Mouse (Mus musculus) embryonic facial prominence, embryonic 11.5 days (tissue): ENCODE measurements around the gene Asb4. TPM values are rescaled to one million over a fixed set of nuclear protein-coding genes. Genes with fewer than 3 reads are reported as not detected.
A peak's percentile ranks its signal among the peaks of the same experiment; 100 is the strongest.
"Not testable (repeated sequence)": the region's sequence is repeated elsewhere in the genome, so short reads cannot be mapped to it uniquely, and the experiment has no call there.

Experiments
- ATAC-seq: fragments of 200-750 bp; cut with Nextera tagmentation; replicated peaks from 2 replicates; pipeline ENCODE4 v1.8.0; 2017; ENCODE audit warnings: low read depth; ENCODE audit not compliant: insufficient number of reproducible peaks, low FRiP score, low TSS enrichment
- DNase-seq: peaks from one replicate; pipeline ENCODE4 v3.0.0-alpha.2; 2015; ENCODE audit warnings: low spot score
- H3K27ac ChIP-seq: fragments of 300-500 bp; sonication (generic); replicated peaks from 2 replicates; pipeline ENCODE4 v1.5.1; 2014; ENCODE audit warnings: mild to moderate bottlenecking, low read depth, low read length, control low read depth
- H3K27me3 ChIP-seq: fragments of 300-500 bp; sonication (generic); 2 replicates; pipeline ENCODE4 v1.6.1; 2014; ENCODE audit warnings: mild to moderate bottlenecking, low read length, moderate library complexity, mixed read lengths; ENCODE audit not compliant: control insufficient read depth, insufficient read depth
- H3K36me3 ChIP-seq: fragments of 300-500 bp; sonication (generic); replicated peaks from 2 replicates; pipeline ENCODE4 v1.6.1; 2014; ENCODE audit warnings: low read depth, mild to moderate bottlenecking, low read length, moderate library complexity, mixed read lengths; ENCODE audit not compliant: control insufficient read depth, insufficient read depth
- H3K4me1 ChIP-seq: fragments of 300-500 bp; sonication (generic); 2 replicates; pipeline ENCODE4 v1.6.1; 2014; ENCODE audit warnings: low read length, mixed read lengths; ENCODE audit not compliant: control insufficient read depth, insufficient read depth
- H3K4me2 ChIP-seq: fragments of 300-500 bp; sonication (generic); 2 replicates; pipeline ENCODE4 v1.6.1; 2014; ENCODE audit warnings: low read depth, mild to moderate bottlenecking, control low read depth, low read length, moderate library complexity
- H3K4me3 ChIP-seq: fragments of 300-500 bp; sonication (generic); 2 replicates; pipeline ENCODE4 v1.5.1; 2014; ENCODE audit warnings: low read depth, low read length, control low read depth
- H3K9ac ChIP-seq: fragments of 300-500 bp; sonication (generic); replicated peaks from 2 replicates; pipeline ENCODE4 v1.6.1; 2014; ENCODE audit warnings: mild to moderate bottlenecking, control low read depth, low read length
- H3K9me3 ChIP-seq: fragments of 300-500 bp; sonication (generic); replicated peaks from 2 replicates; pipeline ENCODE4 v1.6.1; 2016; ENCODE audit warnings: mild to moderate bottlenecking, low read length, inconsistent platforms, mixed read lengths; ENCODE audit not compliant: control insufficient read depth
- WGBS: fragments of 180-500 bp; shearing (Covaris S2); extraction: QIAGEN DNeasy Blood & Tissue Kit; methylation state at CpG from one replicate; pipeline ENCODE4 v1.1.7; 2014; 5-methylcytosine and 5-hydroxymethylcytosine counted together
- polyA plus RNA-seq: library from polyadenylated mRNA; unstranded; fragments of >200 nt; fragmentation: Nextera tagmentation; extraction: Ambion mirVana; gene quantifications from 2 replicates; pipeline ENCODE4 v1.2.1, GENCODE M21; 2014

Gene Asb4
- 90.5 and 98.5 TPM in 2 replicates for polyA plus RNA-seq

DNA sequence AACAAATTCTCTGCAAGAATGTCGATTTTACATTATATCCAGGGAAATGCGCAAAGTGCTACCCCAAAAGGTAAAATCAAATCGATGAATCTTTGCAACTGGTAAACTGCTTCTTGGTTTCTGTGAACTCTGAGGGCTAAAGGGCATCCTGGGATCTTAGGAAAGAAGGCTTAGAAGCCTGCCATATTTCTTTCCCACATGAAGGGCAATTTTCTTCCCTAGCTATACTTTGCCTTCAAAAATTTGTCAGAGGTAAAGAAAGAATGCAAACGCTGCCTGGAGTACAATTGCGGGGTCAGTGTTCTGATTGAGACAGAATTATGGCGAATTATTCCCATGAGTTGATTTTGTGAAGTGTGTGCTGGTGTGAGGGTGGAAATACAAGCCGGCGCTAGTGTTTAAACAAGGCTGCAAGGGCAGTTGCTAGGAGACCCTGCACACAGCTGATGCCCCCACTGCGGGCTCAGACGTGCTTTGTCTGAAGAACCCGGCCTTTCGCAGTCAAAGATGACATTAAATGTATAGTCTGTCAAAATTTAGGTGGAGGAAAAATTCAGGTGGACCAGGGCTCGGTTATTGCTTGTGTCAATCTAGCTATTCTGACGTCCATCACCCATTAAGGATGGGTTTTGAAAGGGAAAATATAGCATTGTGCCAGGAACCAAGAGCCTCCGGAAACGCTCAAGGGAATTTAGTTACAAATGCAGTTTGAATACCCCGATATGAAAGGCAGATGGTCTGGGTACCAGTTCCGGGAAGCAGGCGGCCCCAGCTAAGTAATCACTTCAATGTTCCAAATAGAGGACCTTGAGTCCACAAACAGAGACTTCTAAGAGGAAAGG lies at the start of gene Asb4:
TSS of gene Asb4 (plus strand) at position 51 of the 842 bp plus-strand sequence.
- 4% methylated on average over 19 of the region's 19 CpGs for WGBS
- ATAC-seq: peak; percentile 78; the same call in 1 of the 2 replicates
- peaks cover 11% of the 10 kb centered on the region for H3K4me1 ChIP-seq

DNA sequence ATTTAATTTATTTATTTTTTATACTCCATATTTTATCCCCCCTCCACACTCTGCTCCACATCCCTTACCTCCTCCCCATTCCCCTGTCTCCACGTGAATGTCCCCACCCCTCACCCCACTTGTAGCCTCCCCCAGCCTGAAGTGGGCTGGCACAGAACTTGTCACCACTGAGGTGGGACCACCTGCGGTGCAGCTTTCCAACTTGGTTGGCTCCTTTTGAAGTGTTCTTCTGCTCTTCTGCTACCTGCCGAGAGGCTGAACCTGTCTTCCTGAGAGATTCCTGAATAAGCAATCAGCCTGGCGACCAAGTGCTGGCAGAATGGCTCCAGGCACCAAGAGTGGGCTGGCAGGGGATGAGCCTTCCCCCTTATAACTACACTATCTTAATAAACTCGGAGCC lies 49.2 kb upstream of the Asb4 start:
- Histone ChIP-seq H3K9ac (no peak overlapping the region), H3K9me3 (no peaks in the 10 kb centered on the region), H3K27me3 (no peaks in the 10 kb centered on the region), H3K36me3 (no peaks in the 10 kb centered on the region), H3K4me2 (no peak overlapping the region), H3K4me3 (no peak overlapping the region), H3K27ac (no peak overlapping the region), H3K4me1 (no peaks in the 10 kb centered on the region)
- ATAC-seq (no peak), DNase-seq (no peak)
- 54% methylated on average over 5 of the region's 5 CpGs for WGBS

More for the DNA sequence above, at the start of gene Asb4:
- peak within 1 kb of the TSS; percentile 44 for H3K9ac ChIP-seq
- DNase-seq: peak; percentile 80
- H3K27me3 ChIP-seq: no peaks in the 10 kb centered on the region
- H3K27ac ChIP-seq: peak within 1 kb of the TSS; percentile 47
- no peaks in the 10 kb centered on the region for H3K9me3 ChIP-seq
- H3K4me3 ChIP-seq: peak within 1 kb of the TSS; percentile 21
- H3K4me2 ChIP-seq: peak within 1 kb of the TSS; percentile 44
- H3K36me3 ChIP-seq: no peaks in the 10 kb centered on the region

DNA sequence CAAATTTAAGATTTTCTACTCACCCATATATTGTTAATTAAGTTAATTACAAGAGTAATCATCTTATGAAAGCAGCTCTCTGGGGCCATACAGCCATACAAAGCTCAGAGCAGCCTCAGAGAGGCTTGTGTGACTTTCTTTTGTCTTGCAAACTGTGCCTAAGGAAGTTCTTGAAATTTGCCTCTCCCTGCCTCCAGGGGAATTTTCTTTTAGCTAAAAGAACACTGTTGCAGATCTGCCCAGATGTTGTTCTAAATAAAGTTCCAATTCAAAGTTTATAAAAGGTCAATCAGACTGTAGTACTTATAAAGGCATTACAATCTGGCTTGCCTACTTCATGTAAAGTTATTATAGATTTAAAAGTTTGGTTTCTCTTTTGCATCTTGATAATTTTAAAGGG lies 47.2 kb upstream of the Asb4 start:
- H3K9me3 ChIP-seq, H3K4me2 ChIP-seq, H3K27me3 ChIP-seq, H3K9ac ChIP-seq, ATAC-seq, DNase-seq, H3K27ac ChIP-seq, H3K4me1 ChIP-seq, H3K36me3 ChIP-seq, H3K4me3 ChIP-seq: not testable (repeated sequence)

GRCm38 (mm10) chr6:5338781-5339180 lies 44.4 kb upstream of the Asb4 start:
- 90% methylated on average over 4 of the region's 4 CpGs for WGBS
- ATAC-seq, H3K4me1 ChIP-seq, H3K36me3 ChIP-seq, H3K9me3 ChIP-seq, H3K27me3 ChIP-seq, DNase-seq, H3K4me2 ChIP-seq, H3K4me3 ChIP-seq, H3K9ac ChIP-seq, H3K27ac ChIP-seq: not testable (repeated sequence)

- WGBS: 67% methylated on average over 1 of the region's 1 CpGs
- not testable (repeated sequence) for H3K9me3 ChIP-seq, DNase-seq, H3K27me3 ChIP-seq, H3K4me3 ChIP-seq, H3K9ac ChIP-seq, H3K27ac ChIP-seq, ATAC-seq, H3K4me2 ChIP-seq, H3K36me3 ChIP-seq, H3K4me1 ChIP-seq
Observed at GRCm38 (mm10) chr6:5339283-5339682, 43.9 kb upstream of the Asb4 start.

- H3K4me2 ChIP-seq: no peak overlapping the region
- no peak for DNase-seq
- no peak overlapping the region for H3K27ac ChIP-seq
- H3K36me3 ChIP-seq: no peaks in the 10 kb centered on the region
- WGBS: 79% methylated on average over 6 of the region's 6 CpGs
- ATAC-seq: no peak
- H3K4me1 ChIP-seq: no peaks in the 10 kb centered on the region
- no peak overlapping the region for H3K4me3 ChIP-seq
- no peaks in the 10 kb centered on the region for H3K27me3 ChIP-seq
- no peaks in the 10 kb centered on the region for H3K9me3 ChIP-seq
- no peak overlapping the region for H3K9ac ChIP-seq
Observed at GRCm38 (mm10) chr6:5344255-5344654, 38.9 kb upstream of the Asb4 start.

GRCm38 (mm10) chr6:5357873-5358272 lies 25.3 kb upstream of the Asb4 start:
- Histone ChIP-seq H3K9ac (no peak overlapping the region), H3K4me1 (no peaks in the 10 kb centered on the region)

GRCm38 (mm10) chr6:5360402-5360801 lies 22.8 kb upstream of the Asb4 start:
- no peak for ATAC-seq
- Histone ChIP-seq H3K4me1 (no peaks in the 10 kb centered on the region), H3K9ac (no peak overlapping the region), H3K27me3 (no peaks in the 10 kb centered on the region), H3K4me2 (no peak overlapping the region), H3K9me3 (no peaks in the 10 kb centered on the region), H3K36me3 (no peaks in the 10 kb centered on the region), H3K27ac (no peak overlapping the region), H3K4me3 (no peak overlapping the region)
- 80% methylated on average over 5 of the region's 5 CpGs for WGBS
- DNase-seq: no peak

More at GRCm38 (mm10) chr6:5357873-5358272, 25.3 kb upstream of the Asb4 start:
- H3K27ac ChIP-seq: no peak overlapping the region
- H3K4me2 ChIP-seq: no peak overlapping the region
- H3K4me3 ChIP-seq: no peak overlapping the region
- H3K36me3 ChIP-seq: no peaks in the 10 kb centered on the region
- ATAC-seq (no peak), DNase-seq (no peak)
- H3K9me3 ChIP-seq: no peaks in the 10 kb centered on the region
- H3K27me3 ChIP-seq: no peaks in the 10 kb centered on the region
